Mouse (Mus musculus) kidney, adult 2 months (tissue): ENCODE results near the gene Alpk3.

Source experiments
- CTCF ChIP-seq: fragments of 200-500 bp; conservative IDR thresholded peaks from 2 replicates; pipeline ENCODE4 v1.5.1; 2011; ENCODE audit warnings: low read depth, mild to moderate bottlenecking, control low read depth, low read length, moderate library complexity, mixed read lengths; ENCODE audit not compliant: insufficient read depth, insufficient read length
- POLR2A ChIP-seq: fragments of 200-500 bp; IDR thresholded peaks from one replicate; pipeline ENCODE4 v1.6.1; 2011; ENCODE audit warnings: low read depth, low read length, control low read depth

GRCm38 (mm10) chr7:81093420-81093965 lies 36.1 kb downstream of the Alpk3 start:
- TF ChIP-seq CTCF: no peak
- no peak for TF ChIP-seq POLR2A
